Mouse (Mus musculus): Measurements from ENCODE around the gene Pnpt1.

Gene Pnpt1

DNA sequence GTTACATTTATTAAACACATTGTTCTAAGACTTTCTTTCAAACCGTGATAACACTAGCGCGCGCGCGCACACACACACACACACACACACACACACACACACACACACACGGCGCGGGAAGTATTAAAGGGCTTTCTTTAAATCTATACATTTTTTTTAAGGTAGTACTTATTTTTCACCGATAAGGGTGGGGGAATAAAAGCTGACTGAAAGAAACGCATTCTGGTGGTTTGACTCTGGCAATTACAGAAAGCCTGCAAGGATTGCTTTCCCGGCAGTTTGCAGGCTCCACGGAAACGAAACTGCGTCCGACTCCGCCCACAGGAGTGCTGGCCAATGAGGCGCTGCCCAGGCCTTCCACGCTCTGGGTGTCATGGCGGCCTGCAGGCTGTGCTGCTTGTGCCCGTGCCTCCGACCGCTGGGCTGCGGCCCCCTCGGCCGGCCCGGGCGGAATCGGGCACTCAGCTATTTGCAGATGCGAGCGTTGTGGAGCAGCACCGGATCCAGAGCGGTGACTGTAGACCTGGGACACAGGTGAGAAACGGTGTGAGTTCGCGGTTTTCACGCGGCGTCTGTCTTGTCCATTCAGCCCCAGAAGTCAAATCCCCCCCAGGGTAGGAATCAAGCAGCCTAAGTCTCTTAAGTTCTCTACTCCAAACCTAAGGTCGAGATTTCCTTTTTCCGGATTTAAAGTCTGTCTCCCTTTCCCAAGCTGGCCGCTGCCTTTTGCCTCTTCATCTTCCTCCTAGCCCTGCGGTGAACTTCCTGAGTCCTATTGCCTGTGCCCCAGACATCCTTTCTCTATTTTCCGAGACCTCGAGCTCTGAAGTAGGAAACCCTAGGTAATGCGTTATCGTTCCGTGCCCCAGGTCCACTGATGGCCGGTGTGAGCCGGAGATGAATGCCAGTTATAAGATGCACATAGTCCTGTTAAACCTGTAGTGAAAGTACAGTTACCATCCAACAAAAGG lies at the start of gene Pnpt1:
Gene Pnpt1, plus strand, starts transcription at position 360 of the 971 bp plus-strand sequence.
- peak; percentile 91 for DNase-seq (ENCODE audit: low spot score)

DNA sequence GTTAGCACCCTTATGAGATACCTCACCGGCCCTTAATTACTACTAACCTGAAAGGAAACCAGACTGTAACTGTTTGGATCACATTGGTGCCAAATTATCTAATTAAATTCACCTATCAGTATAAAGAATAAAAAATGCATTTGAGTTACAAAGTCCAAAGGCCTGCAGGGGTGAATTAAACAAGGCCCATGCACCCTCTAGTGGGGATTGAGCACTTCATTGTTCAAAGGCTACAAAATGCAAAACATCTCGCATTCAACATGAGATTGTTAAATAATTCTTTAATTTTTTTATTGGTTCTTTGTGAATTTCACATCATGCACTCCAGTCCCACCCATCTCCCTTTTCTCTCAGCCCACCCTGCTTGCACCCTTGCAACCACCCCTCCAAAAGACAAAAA lies 38.1 kb upstream of the Pnpt1 start:
- DNase-seq (ENCODE audit: low spot score), result no peak

DNA sequence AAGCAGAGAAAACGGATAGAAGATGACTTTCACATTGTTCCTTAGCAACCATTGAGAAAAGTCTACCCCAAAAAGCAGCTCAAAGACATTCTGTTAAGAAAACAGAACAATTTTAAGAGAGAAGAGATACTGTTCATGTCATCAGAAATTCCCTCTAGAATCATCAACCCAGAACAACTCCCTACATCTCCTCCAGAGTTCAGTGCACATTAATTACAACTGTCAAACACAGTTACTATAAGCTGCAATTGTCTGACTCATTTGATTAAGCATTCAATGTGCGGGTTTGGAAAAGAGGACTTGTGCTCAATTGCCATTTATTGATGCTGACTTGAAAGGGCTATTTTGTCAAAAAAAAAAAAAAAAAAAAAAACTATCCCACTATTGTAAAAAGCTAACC lies 31.6 kb upstream of the Pnpt1 start:
- DNase-seq (ENCODE audit: low spot score), result no peak

DNA sequence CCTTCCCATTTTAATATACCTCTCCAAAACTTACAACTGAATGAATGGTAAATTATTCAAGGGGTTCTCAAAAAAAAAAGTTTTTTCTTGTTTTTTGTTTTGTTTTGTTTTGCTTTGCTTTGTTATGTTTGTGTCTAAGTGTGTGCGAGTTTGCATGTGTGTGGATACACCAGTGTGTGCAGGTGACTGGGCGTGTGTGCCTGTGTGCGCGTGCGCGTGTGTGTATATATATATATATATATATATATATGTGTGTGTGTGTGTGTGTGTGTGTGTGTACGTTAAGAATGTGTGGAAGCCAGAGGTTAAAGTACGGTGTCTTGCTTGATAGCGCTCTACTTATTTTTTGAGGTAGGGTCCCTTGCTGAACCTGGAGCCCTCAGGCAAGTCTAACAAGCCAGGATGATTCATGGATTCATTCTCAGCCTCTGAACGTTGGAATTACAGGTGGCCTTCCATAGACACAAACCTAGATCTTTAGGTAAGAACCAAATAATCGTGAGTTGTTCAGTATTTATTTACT lies 621 bp upstream of the Pnpt1 start:
- no peak for DNase-seq (ENCODE audit: low spot score)

DNA sequence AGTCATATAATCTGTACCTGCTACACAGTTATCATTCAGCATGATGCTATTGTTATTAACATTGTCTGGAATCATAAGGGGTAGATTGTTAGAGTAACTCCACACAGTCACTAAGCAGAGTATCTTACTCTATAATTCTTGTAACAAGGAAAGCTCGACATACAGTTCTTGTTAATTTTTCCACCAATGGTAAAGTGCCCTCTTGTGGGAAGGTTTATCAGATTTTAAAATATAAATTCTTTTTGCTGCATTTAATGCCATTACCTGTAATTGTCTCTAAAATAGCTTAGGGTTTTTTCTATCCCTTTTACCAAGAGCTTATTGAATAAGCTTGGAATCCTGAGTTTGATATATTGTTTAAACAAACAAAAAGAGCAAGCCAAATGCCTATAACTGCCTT lies 10.1 kb downstream of the Pnpt1 start:
- DNase-seq (ENCODE audit: low spot score), result no peak

DNA sequence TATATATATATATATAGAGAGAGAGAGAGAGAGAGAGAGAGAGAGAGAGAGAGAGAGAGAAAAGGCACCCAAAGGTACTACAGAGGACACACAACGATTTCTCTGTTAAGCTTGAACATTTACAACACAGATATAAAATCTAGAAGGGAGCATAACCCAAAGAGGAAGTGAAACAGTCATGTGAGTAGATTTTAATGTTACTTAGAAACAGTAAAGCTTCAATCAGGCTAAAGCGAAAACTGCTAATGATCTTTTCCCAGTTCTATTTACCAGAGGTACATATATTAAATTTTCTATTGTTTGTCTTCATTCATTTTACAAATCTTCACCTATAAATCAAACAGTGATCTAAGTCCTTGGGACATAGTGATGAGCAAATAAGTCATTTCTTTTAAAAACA lies 18.4 kb downstream of the Pnpt1 start:
- no peak for DNase-seq (ENCODE audit: low spot score)

DNA sequence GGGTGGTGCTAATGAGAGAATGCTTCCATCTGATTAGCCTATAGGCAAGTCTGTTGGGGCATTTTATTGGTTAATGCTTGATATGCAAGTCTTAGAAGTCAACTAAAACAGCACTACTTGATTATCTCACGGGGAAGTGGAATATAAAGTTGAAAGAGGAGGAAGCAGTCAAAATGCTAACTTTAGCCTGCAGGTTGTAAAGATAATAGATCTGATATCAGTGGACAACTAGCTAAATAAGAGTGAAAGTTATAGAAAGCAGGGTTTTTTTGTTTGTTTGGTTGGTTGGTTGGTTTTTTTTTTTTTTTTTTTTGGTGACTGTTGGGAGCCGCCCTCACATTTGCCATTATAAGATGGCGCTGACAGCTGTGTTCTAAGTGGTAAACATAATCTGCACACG lies 33.0 kb downstream of the Pnpt1 start:
- no peak for DNase-seq (ENCODE audit: low spot score)

DNA sequence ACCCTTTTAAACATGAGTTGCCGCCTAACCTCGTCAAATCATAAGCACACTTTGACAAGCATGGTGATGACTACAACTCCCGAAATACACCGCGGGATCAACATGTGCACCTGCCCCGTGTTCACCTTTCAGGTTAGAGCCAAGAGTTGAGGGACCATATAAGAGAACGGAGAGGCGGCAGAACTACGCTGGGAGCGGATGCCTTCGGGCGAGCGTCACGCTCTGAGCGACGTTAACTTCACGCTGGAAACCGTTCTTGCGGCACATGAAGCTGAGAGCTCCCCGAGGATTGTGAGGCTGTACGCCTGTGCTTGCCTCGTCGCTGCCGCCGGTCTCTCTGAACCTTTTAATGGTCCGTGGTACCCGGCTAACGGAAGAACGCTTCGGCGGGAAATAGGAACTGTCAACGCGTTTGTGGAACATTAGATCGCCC lies 41.4 kb downstream of the Pnpt1 start:
- peak; percentile 74 for DNase-seq (ENCODE audit: low spot score)

DNA sequence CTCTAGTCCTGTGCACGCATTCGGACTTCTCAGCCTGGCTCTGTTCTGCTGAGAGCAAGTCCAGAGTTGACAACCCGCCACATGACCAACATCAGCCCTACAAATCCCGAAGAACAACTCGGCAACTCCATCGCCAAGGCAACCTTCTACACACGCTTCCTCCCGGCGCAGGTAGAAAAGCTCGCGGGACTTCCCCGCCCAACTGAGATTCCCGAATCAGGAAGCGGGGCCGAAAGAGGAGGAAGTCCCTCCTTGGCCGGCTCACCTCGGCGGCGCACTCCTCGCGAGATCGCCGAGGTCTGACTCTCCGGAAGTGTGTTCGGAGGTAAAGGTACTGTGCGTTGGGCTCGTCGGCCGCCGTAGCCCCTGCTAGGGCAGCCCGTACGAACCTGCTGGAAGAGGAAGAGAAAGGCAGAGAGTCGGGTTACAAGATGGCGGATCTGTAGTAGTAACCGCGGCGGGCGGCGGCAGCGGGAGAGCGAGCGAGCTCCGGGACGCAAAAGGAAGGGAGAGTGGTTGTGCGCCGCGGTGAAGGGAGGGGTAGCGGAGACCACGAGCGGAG lies 42.1 kb downstream of the Pnpt1 start, which contains the start of gene Ppp4r3b:
Gene Ppp4r3b, plus strand, starts transcription at position 328 of the 562 bp plus-strand sequence.
- DNase-seq (ENCODE audit: low spot score), result peak; percentile 99

DNA sequence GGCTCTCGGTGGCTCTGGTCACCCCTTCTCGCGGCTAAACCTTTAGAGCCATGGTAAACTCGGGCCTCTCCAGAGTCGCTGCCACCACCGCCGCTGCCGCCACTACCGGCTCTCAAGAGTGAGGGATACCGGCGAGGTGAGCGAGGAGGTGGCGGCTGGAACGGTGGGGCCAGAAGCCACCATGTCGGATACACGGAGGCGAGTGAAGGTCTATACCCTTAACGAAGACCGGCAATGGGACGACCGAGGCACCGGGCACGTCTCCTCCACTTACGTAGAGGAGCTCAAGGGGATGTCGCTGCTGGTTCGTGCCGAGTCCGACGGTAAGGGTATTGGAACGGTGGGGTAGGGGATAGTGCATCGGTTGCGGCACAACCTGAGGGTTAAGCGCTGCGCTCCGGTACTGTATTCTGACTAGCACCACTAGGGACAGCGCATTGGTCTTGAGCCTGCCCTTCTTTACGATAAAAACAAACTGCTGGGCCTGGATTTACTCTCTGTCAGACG lies 42.6 kb downstream of the Pnpt1 start:
- DNase-seq (ENCODE audit: low spot score), result peak; percentile 76

DNA sequence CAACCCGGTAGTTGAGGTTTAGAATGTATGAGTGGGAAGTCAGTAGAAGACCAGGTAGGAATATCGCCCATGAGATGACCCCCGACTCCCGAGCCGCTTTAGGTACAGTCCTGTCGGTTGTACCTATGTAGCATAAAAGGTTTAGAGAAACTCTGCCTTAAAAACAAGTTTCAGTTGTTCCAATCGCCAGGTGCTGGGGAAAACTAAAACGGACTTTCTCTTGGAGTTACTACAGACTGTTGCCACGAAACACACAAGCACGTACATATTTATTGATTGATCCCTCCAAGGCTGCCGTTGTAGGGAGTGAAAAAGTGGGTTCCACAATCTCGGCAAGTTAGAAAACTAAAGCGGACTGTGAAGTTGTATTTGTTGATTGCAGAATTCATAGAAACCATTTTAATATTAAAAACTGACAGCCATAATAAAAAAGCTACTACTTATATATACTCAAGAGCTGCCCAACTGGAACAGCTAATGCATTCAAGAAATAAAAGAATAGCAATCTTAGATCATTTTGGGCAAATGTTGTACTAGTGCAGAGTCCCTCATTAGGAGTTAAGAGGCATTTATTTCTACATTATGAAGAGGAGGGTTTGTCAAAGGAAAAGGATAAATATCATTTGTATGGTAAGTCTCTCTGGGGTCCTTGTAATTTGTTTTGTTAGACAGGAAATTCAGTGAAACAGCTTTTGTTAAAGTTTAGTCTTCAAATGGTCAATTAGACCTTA lies 43.3 kb downstream of the Pnpt1 start:
- DNase-seq (ENCODE audit: low spot score), result no peak

DNA sequence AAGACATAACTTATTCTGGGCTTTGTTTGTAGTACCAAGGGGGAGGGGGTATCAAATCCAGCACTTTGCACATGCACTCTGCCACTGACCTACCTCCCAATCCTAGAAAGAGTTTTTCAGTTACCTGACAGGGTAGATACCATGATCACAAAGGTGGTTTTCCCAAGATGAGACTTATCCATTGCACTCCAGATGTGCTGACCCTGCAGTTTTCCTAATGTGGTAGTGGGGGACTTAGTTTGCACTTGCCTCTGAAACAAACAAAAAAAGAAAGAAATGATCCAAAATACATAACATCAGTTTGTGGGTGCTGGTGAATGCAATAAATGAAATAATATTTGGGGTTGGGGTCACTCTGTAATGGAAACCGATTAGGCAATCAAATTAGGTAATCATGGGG lies 48.8 kb downstream of the Pnpt1 start:
- no peak for DNase-seq (ENCODE audit: low spot score)

DNA sequence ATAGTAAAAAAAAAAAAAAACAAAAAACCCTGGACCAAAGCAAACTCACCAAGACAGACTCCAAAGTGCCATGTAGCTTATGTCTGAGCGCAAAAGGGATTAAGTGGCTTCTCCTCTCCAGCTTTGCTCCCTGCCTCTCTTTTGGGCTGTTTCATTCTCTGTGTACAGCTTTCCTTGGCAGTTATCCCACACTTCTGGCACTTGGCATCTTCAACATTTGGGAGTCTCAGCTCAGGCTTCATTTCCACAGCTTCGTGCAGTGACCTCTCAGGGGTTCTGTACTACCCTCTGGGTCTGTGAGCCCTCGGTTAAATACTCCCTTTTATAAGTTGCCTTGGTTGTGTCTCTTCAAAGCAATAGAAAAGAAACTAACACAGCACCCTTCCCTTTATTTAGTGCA lies 50.1 kb downstream of the Pnpt1 start:
- no peak for DNase-seq (ENCODE audit: low spot score)

DNA sequence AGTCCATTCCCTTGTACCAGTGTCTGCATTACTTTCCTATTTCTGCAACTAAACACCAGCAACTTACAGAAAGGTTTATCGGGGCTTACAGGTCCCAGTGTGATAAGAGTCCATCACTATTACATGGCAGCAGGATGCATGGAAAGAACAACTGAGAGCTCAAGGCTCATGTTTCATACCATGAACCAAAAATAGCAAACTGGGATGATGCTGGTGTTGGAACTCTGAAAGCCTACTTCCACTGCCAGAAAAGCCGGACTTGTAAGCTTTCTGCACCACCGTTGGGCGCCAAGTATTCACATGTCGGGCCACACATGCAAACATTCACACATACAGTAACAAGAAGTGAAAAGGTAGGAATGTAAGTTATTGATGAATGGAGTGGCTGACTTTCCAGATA lies 51.2 kb downstream of the Pnpt1 start:
- no peak for DNase-seq (ENCODE audit: low spot score)

DNA sequence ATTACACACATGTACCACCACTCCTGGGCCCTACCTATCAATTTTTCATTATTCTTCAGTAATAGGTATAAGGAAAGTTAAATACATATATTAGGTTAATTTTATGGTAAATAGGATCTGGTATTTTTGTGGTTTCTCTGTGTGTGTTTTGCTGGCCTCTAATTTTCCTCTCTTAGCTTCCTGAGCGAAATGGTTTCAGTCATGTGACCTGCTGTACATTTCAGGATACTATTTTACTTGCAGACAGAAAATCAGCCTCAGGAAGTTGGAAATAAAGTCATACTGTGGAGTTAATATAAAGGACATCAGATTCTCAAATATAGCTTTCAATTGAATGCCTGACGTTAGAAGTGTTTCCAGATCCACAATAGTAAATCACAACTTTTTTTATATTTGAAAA lies 58.4 kb downstream of the Pnpt1 start:
- DNase-seq (ENCODE audit: low spot score), result no peak

DNA sequence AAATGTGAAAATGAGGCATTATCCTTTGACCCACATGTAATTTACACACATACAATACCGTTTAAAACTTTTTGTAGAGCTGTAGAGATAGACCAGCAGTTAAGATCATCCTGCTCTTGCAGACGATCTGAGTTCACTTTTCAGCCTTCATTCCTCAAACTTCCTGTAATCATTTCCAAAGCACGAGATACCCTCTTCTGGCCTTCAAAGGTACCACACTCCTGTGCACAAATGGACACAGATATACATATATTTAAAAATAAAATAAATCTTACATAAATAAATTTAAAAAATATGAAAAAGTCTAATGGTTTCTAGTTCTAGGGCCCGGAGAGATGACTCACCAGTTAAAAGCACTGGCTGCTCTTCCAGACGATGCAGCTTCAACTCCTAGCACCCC lies 73.1 kb downstream of the Pnpt1 start:
- DNase-seq (ENCODE audit: low spot score), result no peak

DNA sequence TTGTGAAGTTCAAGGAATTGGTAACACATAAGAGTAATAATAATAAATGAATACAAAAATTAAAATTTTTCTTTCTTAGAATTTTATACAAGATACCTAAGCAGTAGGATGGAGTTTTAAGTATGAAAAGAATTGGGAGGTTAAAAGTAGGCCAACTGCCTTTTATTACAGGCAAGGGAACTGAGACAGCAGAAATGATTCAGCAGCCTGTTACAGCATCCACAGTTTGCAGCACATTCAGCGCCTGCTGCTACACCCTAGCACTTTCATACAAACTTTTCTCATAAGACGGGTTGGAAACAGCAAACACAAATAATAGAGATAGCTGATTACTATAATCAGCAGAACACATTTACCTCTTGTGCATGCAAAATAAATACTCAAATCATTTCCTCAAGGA lies 79.2 kb downstream of the Pnpt1 start:
- DNase-seq (ENCODE audit: low spot score), result no peak
